Mouse (Mus musculus): Measurements from ENCODE around the gene Btbd9.

- TF ChIP-seq MAFK (IDR thresholded peaks at IDR 0.05; ENCODE audit: insufficient read depth, low read depth, low read length), result no peak
- no peak for TF ChIP-seq ZNF384 (IDR thresholded peaks at IDR 0.05; ENCODE audit: low read depth, low read length)
Measured at GRCm38 (mm10) chr17:30198422-30198821, 377.9 kb downstream of the Btbd9 start.
